Mouse (Mus musculus): ENCODE measurements around the gene Raly.

- TF ChIP-seq CTCF (conservative IDR thresholded peaks at IDR 0.05 in 1 of 2, IDR thresholded peaks at IDR 0.05 in 1 of 2; ENCODE audit: low read depth in 2 of 2, low read length in 2 of 2) (no peak), BHLHE40 (IDR thresholded peaks at IDR 0.05; ENCODE audit: low read depth, low read length) (no peak), POLR2A (IDR thresholded peaks at IDR 0.05; ENCODE audit: low read depth, low read length) (no peak), EP300 (IDR thresholded peaks at IDR 0.05; ENCODE audit: low read length) (no peak), MAX (IDR thresholded peaks at IDR 0.05; ENCODE audit: low read length) (no peak)
Measured at GRCm38 (mm10) chr2:154848086-154848485, 57.2 kb downstream of the Raly start.
